Mouse (Mus musculus) hindbrain, embryonic 11.5 days (tissue): Measurements from ENCODE around the gene Tnfrsf18. TPM values are rescaled to one million over a fixed set of nuclear protein-coding genes. Genes with fewer than 3 reads are reported as not detected.

Source experiments
- ATAC-seq: fragments of 200-750 bp; cut with Nextera tagmentation; 2 replicates; pipeline ENCODE4 v1.8.0; 2017; ENCODE audit warnings: mild to moderate bottlenecking, moderate TSS enrichment, moderate library complexity; ENCODE audit not compliant: low FRiP score
- DNase-seq: peaks from one replicate; pipeline ENCODE4 v3.0.0-alpha.2; 2015; ENCODE audit warnings: low spot score
- H3K27ac ChIP-seq: fragments of 300-500 bp; sonication (generic); 2 replicates; pipeline ENCODE4 v1.5.1; 2014; ENCODE audit warnings: mild to moderate bottlenecking, low read depth, low read length
- H3K27me3 ChIP-seq: fragments of 300-500 bp; sonication (generic); 2 replicates; pipeline ENCODE4 v1.6.1; 2014; ENCODE audit warnings: mild to moderate bottlenecking, low read length, moderate library complexity, mixed read lengths; ENCODE audit not compliant: control insufficient read depth, insufficient read depth
- H3K36me3 ChIP-seq: fragments of 300-500 bp; sonication (generic); 2 replicates; pipeline ENCODE4 v1.6.1; 2014; ENCODE audit warnings: mild to moderate bottlenecking, low read length, moderate library complexity, mixed read lengths; ENCODE audit not compliant: control insufficient read depth, insufficient read depth
- H3K4me1 ChIP-seq: fragments of 300-500 bp; sonication (generic); replicated peaks from 2 replicates; pipeline ENCODE4 v1.6.1; 2014; ENCODE audit warnings: low read length, mixed read lengths; ENCODE audit not compliant: control insufficient read depth, insufficient read depth
- H3K4me2 ChIP-seq: fragments of 300-500 bp; sonication (generic); replicated peaks from 2 replicates; pipeline ENCODE4 v1.6.1; 2014; ENCODE audit warnings: mild to moderate bottlenecking, low read depth, low read length
- H3K4me3 ChIP-seq: fragments of 300-500 bp; sonication (generic); 2 replicates; pipeline ENCODE4 v1.5.1; 2014; ENCODE audit warnings: low read depth, low read length
- H3K9ac ChIP-seq: fragments of 300-500 bp; sonication (generic); 2 replicates; pipeline ENCODE4 v1.6.1; 2014; ENCODE audit warnings: low read depth, low read length
- H3K9me3 ChIP-seq: fragments of 300-500 bp; sonication (generic); 2 replicates; pipeline ENCODE4 v1.6.1; 2016; ENCODE audit warnings: low read length; ENCODE audit not compliant: control insufficient read depth
- WGBS: fragments of 180-500 bp; shearing (Covaris S2); extraction: QIAGEN DNeasy Blood & Tissue Kit; methylation state at CpG from one replicate; pipeline ENCODE4 v1.1.7; 2014; 5-methylcytosine and 5-hydroxymethylcytosine counted together
- polyA plus RNA-seq: library from polyadenylated mRNA; unstranded; fragments of >200 nt; fragmentation: Nextera tagmentation; extraction: Ambion mirVana; gene quantifications from 2 replicates; pipeline ENCODE4 v1.2.1, GENCODE M21; 2014

The Tnfrsf18 gene
- polyA plus RNA-seq, 1 experiment from 2014 or later: 2.4 TPM

- 22% methylated on average over 10 of the region's 10 CpGs for WGBS
- H3K4me2 ChIP-seq: no peak overlapping the region
- H3K27ac ChIP-seq: no peak overlapping the region
- ATAC-seq (peak; percentile 60; the same call in 1 of the 2 replicates), DNase-seq (no peak)
- H3K9me3 ChIP-seq: no peaks in the 10 kb centered on the region
- no peaks in the 10 kb centered on the region; the same call in 1 of the 2 replicates for H3K4me1 ChIP-seq
- no peak overlapping the region for H3K9ac ChIP-seq
- H3K36me3 ChIP-seq: no peaks in the 10 kb centered on the region
- no peaks in the 10 kb centered on the region for H3K27me3 ChIP-seq
- no peak overlapping the region for H3K4me3 ChIP-seq
These were observed 33.7 kb downstream of the Tnfrsf18 start for GRCm38 (mm10) chr4:156059713-156060112.

GRCm38 (mm10) chr4:156063861-156064509 is 38.0 kb downstream of the Tnfrsf18 start:
- no peak overlapping the region for H3K4me3 ChIP-seq
- 2% methylated on average over 4 of the region's 4 CpGs for WGBS
- H3K36me3 ChIP-seq: no peaks in the 10 kb centered on the region
- H3K27me3 ChIP-seq: no peaks in the 10 kb centered on the region
- ATAC-seq (peak; percentile 35; the same call in 1 of the 2 replicates), DNase-seq (peak; percentile 45)
- H3K27ac ChIP-seq: no peak overlapping the region
- no peak overlapping the region for H3K4me2 ChIP-seq
- H3K9me3 ChIP-seq: no peaks in the 10 kb centered on the region
- no peak overlapping the region for H3K9ac ChIP-seq
- H3K4me1 ChIP-seq: no peaks in the 10 kb centered on the region; the same call in 1 of the 2 replicates

DNA sequence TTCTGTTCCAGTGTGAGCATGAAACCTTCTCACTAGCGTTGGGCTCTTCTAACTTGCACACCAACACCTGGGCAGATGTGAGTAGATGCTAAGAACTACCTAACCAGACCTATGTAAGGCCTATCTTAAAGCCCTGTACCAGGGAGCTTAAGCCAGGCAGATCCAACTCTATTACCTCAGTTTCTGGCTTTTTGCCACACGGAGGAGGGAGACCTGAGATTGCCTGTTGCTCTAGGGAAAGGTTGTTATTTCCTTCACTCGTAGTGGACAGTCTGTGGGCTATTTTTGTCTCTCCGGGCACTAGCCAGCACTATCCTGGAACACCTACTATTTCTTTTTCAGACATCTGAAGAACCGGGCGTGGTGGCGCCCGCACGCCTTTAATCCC is 38.5 kb downstream of the Tnfrsf18 start:
- no peaks in the 10 kb centered on the region for H3K27me3 ChIP-seq
- H3K27ac ChIP-seq: no peak overlapping the region
- no peak overlapping the region for H3K4me3 ChIP-seq
- no peaks in the 10 kb centered on the region for H3K36me3 ChIP-seq
- DNase-seq (no peak), ATAC-seq (no peak)
- H3K9me3 ChIP-seq: no peaks in the 10 kb centered on the region
- 88% methylated on average over 9 of the region's 9 CpGs for WGBS
- H3K9ac ChIP-seq: no peak overlapping the region
- no peaks in the 10 kb centered on the region; the same call in 1 of the 2 replicates for H3K4me1 ChIP-seq
- no peak overlapping the region for H3K4me2 ChIP-seq

DNA sequence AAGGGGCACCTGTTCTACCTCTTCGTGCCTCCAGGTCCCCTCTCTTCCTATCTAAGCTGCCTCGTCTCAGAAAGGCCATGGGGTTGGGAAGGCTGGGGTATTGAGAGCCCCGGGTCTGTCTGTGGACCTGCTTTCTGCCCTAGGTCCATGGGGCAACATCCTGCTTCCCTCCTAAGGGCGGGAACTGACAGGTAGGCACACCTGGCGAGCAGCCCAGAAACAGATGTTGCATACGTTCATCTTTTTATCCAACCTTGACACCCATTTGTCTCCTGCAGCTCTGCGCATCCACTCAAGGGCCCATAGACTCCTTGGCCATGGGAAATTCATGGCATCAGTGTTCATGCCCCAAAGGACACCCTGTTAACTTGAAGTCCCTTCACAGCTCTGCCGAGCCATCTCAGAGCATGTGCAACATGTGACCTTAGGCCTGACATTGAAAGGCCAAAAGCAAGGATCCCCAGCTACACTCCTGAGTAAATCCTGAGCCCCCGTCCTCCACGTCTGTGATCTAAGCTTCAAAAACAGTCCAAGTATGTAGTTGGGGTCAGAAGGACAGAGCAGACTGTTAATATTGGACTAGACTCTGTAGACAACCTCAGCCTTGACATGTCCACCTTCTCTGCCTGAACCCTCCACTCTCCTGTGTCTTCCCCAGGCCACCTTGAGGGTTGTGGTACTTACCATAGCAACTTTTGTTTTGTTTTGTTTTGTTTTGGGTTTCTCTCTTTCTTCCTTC is 39.4 kb downstream of the Tnfrsf18 start:
- H3K9ac ChIP-seq: no peak overlapping the region
- no peaks in the 10 kb centered on the region for H3K36me3 ChIP-seq
- H3K4me1 ChIP-seq: no peaks in the 10 kb centered on the region; the same call in none of the 2 replicates
- H3K4me3 ChIP-seq: no peak overlapping the region
- H3K27me3 ChIP-seq: no peaks in the 10 kb centered on the region
- no peak for ATAC-seq
- H3K27ac ChIP-seq: no peak overlapping the region
- H3K4me2 ChIP-seq: no peak overlapping the region
- WGBS: 86% methylated on average over 10 of the region's 10 CpGs
- H3K9me3 ChIP-seq: no peaks in the 10 kb centered on the region
- DNase-seq: no peak

GRCm38 (mm10) chr4:156067256-156067949 is 41.4 kb downstream of the Tnfrsf18 start:
- ATAC-seq: no peak
- Histone ChIP-seq H3K27ac (no peak overlapping the region), H3K9me3 (no peaks in the 10 kb centered on the region), H3K4me3 (no peak overlapping the region), H3K36me3 (no peaks in the 10 kb centered on the region), H3K9ac (no peak overlapping the region), H3K27me3 (no peaks in the 10 kb centered on the region), H3K4me2 (no peak overlapping the region), H3K4me1 (peaks cover 3% of the 10 kb centered on the region)
- no peak for DNase-seq
- WGBS: 75% methylated on average over 5 of the region's 5 CpGs

- H3K9ac ChIP-seq: no peak overlapping the region
- H3K4me2 ChIP-seq: no peak overlapping the region
- WGBS: 70% methylated on average over 8 of the region's 8 CpGs
- ATAC-seq: no peak
- no peak overlapping the region for H3K4me3 ChIP-seq
- H3K27ac ChIP-seq: no peak overlapping the region
- H3K36me3 ChIP-seq: no peaks in the 10 kb centered on the region
- H3K27me3 ChIP-seq: no peaks in the 10 kb centered on the region
- peaks cover 3% of the 10 kb centered on the region; the same call in 1 of the 2 replicates for H3K4me1 ChIP-seq
- H3K9me3 ChIP-seq: no peaks in the 10 kb centered on the region
- no peak for DNase-seq
These were observed 43.7 kb downstream of the Tnfrsf18 start for GRCm38 (mm10) chr4:156069701-156070100.

DNA sequence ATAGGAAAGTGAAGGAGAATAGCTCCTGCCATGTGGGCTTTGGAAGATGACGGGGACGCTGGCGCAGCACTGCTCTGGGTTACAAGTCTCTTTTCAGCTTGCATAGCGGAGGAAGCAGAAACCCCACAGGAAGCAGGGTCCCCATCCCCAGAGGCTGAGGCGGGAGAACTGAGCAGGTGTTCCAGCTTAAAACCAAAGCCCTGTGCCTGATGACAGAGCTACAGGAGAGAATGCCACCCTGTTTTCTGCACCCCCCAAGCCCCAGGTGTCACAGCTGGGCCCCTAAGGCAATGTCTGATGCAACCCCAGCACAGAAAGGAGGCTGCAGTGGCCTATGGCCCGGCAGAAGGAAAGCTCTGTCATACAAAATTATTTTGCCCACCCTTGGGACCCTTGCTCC is 44.3 kb downstream of the Tnfrsf18 start:
- Histone ChIP-seq H3K9ac (no peak overlapping the region), H3K36me3 (no peaks in the 10 kb centered on the region), H3K4me3 (no peak overlapping the region), H3K4me1 (peaks cover 3% of the 10 kb centered on the region; the same call in 1 of the 2 replicates), H3K27me3 (no peaks in the 10 kb centered on the region), H3K4me2 (no peak overlapping the region), H3K27ac (no peak overlapping the region), H3K9me3 (no peaks in the 10 kb centered on the region)
- WGBS: 56% methylated on average over 6 of the region's 6 CpGs
- DNase-seq (no peak), ATAC-seq (peak; percentile 17; the same call in 1 of the 2 replicates)

- Histone ChIP-seq H3K36me3 (no peaks in the 10 kb centered on the region), H3K9ac (no peak overlapping the region), H3K9me3 (no peaks in the 10 kb centered on the region), H3K4me1 (peaks cover 3% of the 10 kb centered on the region; the same call in 1 of the 2 replicates), H3K4me3 (no peak overlapping the region), H3K27me3 (no peaks in the 10 kb centered on the region), H3K27ac (no peak overlapping the region), H3K4me2 (no peak overlapping the region)
- no peak for DNase-seq
- WGBS: 56% methylated on average over 2 of the region's 2 CpGs
- peak; percentile 22; the same call in 1 of the 2 replicates for ATAC-seq
These were observed 44.8 kb downstream of the Tnfrsf18 start for GRCm38 (mm10) chr4:156070716-156071115.
